Mouse (Mus musculus): ENCODE measurements around the gene Stub1. TPM values are rescaled to one million over a fixed set of nuclear protein-coding genes. Genes with fewer than 3 reads are reported as not detected.

Gene Stub1
- total and polyA plus RNA-seq, 2 experiments from 2014 or later = 248 to 374 TPM

DNA sequence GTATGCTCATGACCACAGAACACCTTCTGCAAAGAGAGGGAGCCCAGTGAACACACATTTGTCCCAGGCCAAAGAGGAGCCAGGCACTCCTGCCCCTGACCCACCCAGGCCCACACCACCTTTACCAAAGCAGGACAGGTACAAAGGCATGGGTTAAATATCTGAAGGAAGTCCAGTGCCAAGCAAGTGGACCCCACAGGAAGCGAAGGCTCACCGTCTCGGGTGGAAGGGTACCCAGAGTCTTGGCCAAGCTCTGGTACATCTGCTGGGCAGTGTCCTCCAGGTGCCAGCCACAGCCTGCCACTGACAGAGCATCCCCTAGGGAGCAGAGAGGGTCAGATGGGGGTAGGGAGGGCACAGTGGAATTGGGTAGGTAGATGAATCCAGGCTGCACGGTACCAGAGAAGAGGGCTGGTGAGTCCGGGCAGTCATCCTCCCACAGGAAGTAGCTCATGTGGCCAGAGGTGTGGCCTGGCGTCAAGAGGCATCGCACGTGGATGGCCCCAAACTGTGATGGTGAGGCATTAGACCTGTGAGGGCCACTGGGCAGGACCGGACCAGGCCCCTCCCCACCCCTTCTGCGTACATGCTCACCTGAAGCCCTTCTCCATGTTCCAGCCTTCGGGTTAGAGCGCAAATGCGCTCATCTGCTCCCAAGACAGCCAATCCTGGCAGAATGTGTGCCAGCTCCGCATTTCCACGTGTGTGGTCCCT lies 49.2 kb downstream of the Stub1 start:
- H3K9ac ChIP-seq (replicated peaks; ENCODE audit: low read length, poor library complexity, severe bottlenecking) = peak overlapping the region; percentile 69; the same call in 1 of the 2 replicates
- ATAC-seq (ENCODE audit: low FRiP score) (no peak), DNase-seq (ENCODE audit: low spot score) (no peak)
- no peaks in the 10 kb centered on the region for H3K27me3 ChIP-seq (ENCODE audit: insufficient read depth, low read length)
- peak overlapping the region; percentile 73 for H3K4me3 ChIP-seq (ENCODE audit: low read depth, low read length)
- 80% methylated on average over 15 of the region's 15 CpGs for WGBS
- H3K9me3 ChIP-seq (ENCODE audit: low read length) = no peaks in the 10 kb centered on the region
- H3K4me2 ChIP-seq (ENCODE audit: low read depth, low read length, poor library complexity, severe bottlenecking) = peak overlapping the region; percentile 86
- 0 out of 2 replicates have a peak overlapping the region, but pooled peaks have one; percentile 62 for H3K27ac ChIP-seq (ENCODE audit: low read depth, low read length)
- no peak for TF ChIP-seq CTCF (IDR thresholded peaks at IDR 0.05)
- peaks cover 45% of the 10 kb centered on the region for H3K36me3 ChIP-seq (ENCODE audit: insufficient read depth, low read length)
- peaks cover 11% of the 10 kb centered on the region for H3K4me1 ChIP-seq (ENCODE audit: insufficient read depth, low read length)

DNA sequence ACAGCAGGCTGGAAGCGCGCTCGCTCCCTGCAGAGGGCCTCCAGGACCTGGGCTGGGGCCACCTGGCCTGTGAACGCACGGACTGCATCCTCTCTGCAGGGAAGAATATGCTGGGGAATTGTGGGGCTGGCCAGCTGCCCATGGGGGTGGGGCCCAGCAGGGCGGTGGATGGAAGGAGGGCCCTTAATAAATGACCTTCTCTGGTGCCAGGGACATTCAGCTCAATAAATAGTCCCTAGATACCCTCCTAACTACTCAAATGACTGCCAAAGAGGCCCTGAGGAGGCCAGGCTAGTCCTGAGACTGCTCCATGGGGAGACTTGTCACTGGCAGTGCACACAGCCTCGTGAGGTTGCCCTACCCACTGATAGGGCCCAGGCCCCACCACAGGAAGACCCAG lies 50.1 kb downstream of the Stub1 start:
- TF ChIP-seq CTCF (IDR thresholded peaks at IDR 0.05) = no peak
- ATAC-seq (ENCODE audit: low FRiP score) = no peak
- no peak for DNase-seq (ENCODE audit: low spot score)
- peaks cover 49% of the 10 kb centered on the region for H3K36me3 ChIP-seq (ENCODE audit: insufficient read depth, low read length)
- H3K4me3 ChIP-seq (ENCODE audit: low read depth, low read length) = no peak overlapping the region
- 76% methylated on average over 7 of the region's 7 CpGs for WGBS
- peaks cover 11% of the 10 kb centered on the region for H3K4me1 ChIP-seq (ENCODE audit: insufficient read depth, low read length)
- H3K27me3 ChIP-seq (ENCODE audit: insufficient read depth, low read length) = no peaks in the 10 kb centered on the region
- no peak overlapping the region for H3K9ac ChIP-seq (replicated peaks; ENCODE audit: low read length, poor library complexity, severe bottlenecking)
- H3K4me2 ChIP-seq (ENCODE audit: low read depth, low read length, poor library complexity, severe bottlenecking) = no peak overlapping the region
- H3K27ac ChIP-seq (ENCODE audit: low read depth, low read length) = no peak overlapping the region
- no peaks in the 10 kb centered on the region for H3K9me3 ChIP-seq (ENCODE audit: low read length)

GRCm38 (mm10) chr17:25781339-25781738 lies 51.9 kb downstream of the Stub1 start:
- TF ChIP-seq CTCF (IDR thresholded peaks at IDR 0.05) = no peak
- H3K4me3 ChIP-seq (ENCODE audit: low read depth, low read length) = no peak overlapping the region
- no peak overlapping the region for H3K4me2 ChIP-seq (ENCODE audit: low read depth, low read length, poor library complexity, severe bottlenecking)
- no peak overlapping the region for H3K9ac ChIP-seq (replicated peaks; ENCODE audit: low read length, poor library complexity, severe bottlenecking)
- peaks cover 44% of the 10 kb centered on the region for H3K36me3 ChIP-seq (ENCODE audit: insufficient read depth, low read length)
- DNase-seq (ENCODE audit: low spot score) = no peak
- ATAC-seq (ENCODE audit: low FRiP score) = no peak
- peaks cover 11% of the 10 kb centered on the region for H3K4me1 ChIP-seq (ENCODE audit: insufficient read depth, low read length)
- H3K27ac ChIP-seq (ENCODE audit: low read depth, low read length) = no peak overlapping the region
- 85% methylated on average over 6 of the region's 6 CpGs for WGBS
- H3K9me3 ChIP-seq (ENCODE audit: low read length) = no peaks in the 10 kb centered on the region
- no peaks in the 10 kb centered on the region for H3K27me3 ChIP-seq (ENCODE audit: insufficient read depth, low read length)

Small RNA genes lying within 50 kb of the gene (microRNA-seq; reads per million reads assigned to microRNA genes)
- gene Mir3082 (ENCODE audit: borderline number of aligned reads) = 1.0 reads per million
- gene Mir6966 (ENCODE audit: borderline number of aligned reads) = not detected

Other genes starting within 250 kb of the Stub1 start
- gene Gng13, start 116.2 kb downstream of the Stub1 start, total RNA-seq (2014; rRNA removed) = 34.4 and 42.2 TPM in 2 replicates
- gene Gng13, start 116.2 kb downstream of the Stub1 start, polyA plus RNA-seq (2015; fragmentation: Nextera tagmentation; extraction: Ambion mirVana) = 21.0 and 25.8 TPM in 2 replicates
- gene Chtf18, start 106.0 kb downstream of the Stub1 start, total RNA-seq (2014; rRNA removed) = 3.4 and 5.8 TPM in 2 replicates
- 2.2 and 2.5 TPM in 2 replicates for gene Chtf18, start 106.0 kb downstream of the Stub1 start, polyA plus RNA-seq (2015; fragmentation: Nextera tagmentation; extraction: Ambion mirVana)
- 8.0 and 10.5 TPM in 2 replicates for gene Rpusd1, start 105.7 kb downstream of the Stub1 start, total RNA-seq (2014; rRNA removed)
- gene Rpusd1, start 105.7 kb downstream of the Stub1 start, polyA plus RNA-seq (2015; fragmentation: Nextera tagmentation; extraction: Ambion mirVana) = 26.7 and 33.3 TPM in 2 replicates
- gene Mslnl, start 97.4 kb downstream of the Stub1 start, total RNA-seq (2014; rRNA removed) = not detected in 2 replicates
- gene Mslnl, start 97.4 kb downstream of the Stub1 start, polyA plus RNA-seq (2015; fragmentation: Nextera tagmentation; extraction: Ambion mirVana) = not detected in 2 replicates
- 0.52 and 1.6 TPM in 2 replicates for gene Msln, start 79.0 kb downstream of the Stub1 start, total RNA-seq (2014; rRNA removed)
- gene Msln, start 79.0 kb downstream of the Stub1 start, polyA plus RNA-seq (2015; fragmentation: Nextera tagmentation; extraction: Ambion mirVana) = 2.2 and 3.6 TPM in 2 replicates
- 25.2 and 27.3 TPM in 2 replicates for gene Narfl, start 59.6 kb downstream of the Stub1 start, total RNA-seq (2014; rRNA removed)
- 25.1 and 27.2 TPM in 2 replicates for gene Narfl, start 59.6 kb downstream of the Stub1 start, polyA plus RNA-seq (2015; fragmentation: Nextera tagmentation; extraction: Ambion mirVana)
- gene Haghl, start 47.7 kb downstream of the Stub1 start, total RNA-seq (2014; rRNA removed) = 149 and 156 TPM in 2 replicates
- 206 and 228 TPM in 2 replicates for gene Haghl, start 47.7 kb downstream of the Stub1 start, polyA plus RNA-seq (2015; fragmentation: Nextera tagmentation; extraction: Ambion mirVana)
- 0.44 TPM in 1 of 2 replicates, not detected in the other for gene Ccdc78, start 46.8 kb downstream of the Stub1 start, total RNA-seq (2014; rRNA removed)
- gene Ccdc78, start 46.8 kb downstream of the Stub1 start, polyA plus RNA-seq (2015; fragmentation: Nextera tagmentation; extraction: Ambion mirVana) = 0.39 and 0.65 TPM in 2 replicates
- gene Fam173a, start 40.5 kb downstream of the Stub1 start, total RNA-seq (2014; rRNA removed) = 65.8 and 74.2 TPM in 2 replicates
- 106 and 116 TPM in 2 replicates for gene Fam173a, start 40.5 kb downstream of the Stub1 start, polyA plus RNA-seq (2015; fragmentation: Nextera tagmentation; extraction: Ambion mirVana)
- not detected in 2 replicates for gene AC134908.4, start 37.7 kb downstream of the Stub1 start, total RNA-seq (2014; rRNA removed)
- 0.89 TPM in 1 of 2 replicates, not detected in the other for gene AC134908.4, start 37.7 kb downstream of the Stub1 start, polyA plus RNA-seq (2015; fragmentation: Nextera tagmentation; extraction: Ambion mirVana)
- 155 and 236 TPM in 2 replicates for gene Metrn, start 36.3 kb downstream of the Stub1 start, total RNA-seq (2014; rRNA removed)
- gene Metrn, start 36.3 kb downstream of the Stub1 start, polyA plus RNA-seq (2015; fragmentation: Nextera tagmentation; extraction: Ambion mirVana) = 50.0 and 54.3 TPM in 2 replicates
- 140 and 154 TPM in 2 replicates for gene Fbxl16, start 24.3 kb downstream of the Stub1 start, total RNA-seq (2014; rRNA removed)
- gene Fbxl16, start 24.3 kb downstream of the Stub1 start, polyA plus RNA-seq (2015; fragmentation: Nextera tagmentation; extraction: Ambion mirVana) = 43.1 and 51.7 TPM in 2 replicates
- 33.4 and 37.6 TPM in 2 replicates for gene Wdr24, start 9.8 kb downstream of the Stub1 start, total RNA-seq (2014; rRNA removed)
- 24.7 and 27.3 TPM in 2 replicates for gene Wdr24, start 9.8 kb downstream of the Stub1 start, polyA plus RNA-seq (2015; fragmentation: Nextera tagmentation; extraction: Ambion mirVana)
- 39.1 and 46.2 TPM in 2 replicates for gene Jmjd8, start 4.5 kb downstream of the Stub1 start, total RNA-seq (2014; rRNA removed)
- gene Jmjd8, start 4.5 kb downstream of the Stub1 start, polyA plus RNA-seq (2015; fragmentation: Nextera tagmentation; extraction: Ambion mirVana) = 43.8 and 45.9 TPM in 2 replicates
- gene Rhbdl1, start 3.9 kb upstream of the Stub1 start, total RNA-seq (2014; rRNA removed) = 95.2 and 168 TPM in 2 replicates
- 97.0 and 110 TPM in 2 replicates for gene Rhbdl1, start 3.9 kb upstream of the Stub1 start, polyA plus RNA-seq (2015; fragmentation: Nextera tagmentation; extraction: Ambion mirVana)
- 25.8 and 34.3 TPM in 2 replicates for gene Gm20683, start 8.4 kb upstream of the Stub1 start, total RNA-seq (2014; rRNA removed)
- gene Gm20683, start 8.4 kb upstream of the Stub1 start, polyA plus RNA-seq (2015; fragmentation: Nextera tagmentation; extraction: Ambion mirVana) = 11.9 and 14.2 TPM in 2 replicates
- 49.2 and 70.1 TPM in 2 replicates for gene Rhot2, start 11.4 kb upstream of the Stub1 start, total RNA-seq (2014; rRNA removed)
- 15.4 and 16.2 TPM in 2 replicates for gene Rhot2, start 11.4 kb upstream of the Stub1 start, polyA plus RNA-seq (2015; fragmentation: Nextera tagmentation; extraction: Ambion mirVana)
- 36.2 and 44.3 TPM in 2 replicates for gene Wdr90, start 28.1 kb upstream of the Stub1 start, total RNA-seq (2014; rRNA removed)
- gene Wdr90, start 28.1 kb upstream of the Stub1 start, polyA plus RNA-seq (2015; fragmentation: Nextera tagmentation; extraction: Ambion mirVana) = 14.2 and 15.0 TPM in 2 replicates
- 14.6 and 29.9 TPM in 2 replicates for gene Mcrip2, start 35.4 kb upstream of the Stub1 start, total RNA-seq (2014; rRNA removed)
- gene Mcrip2, start 35.4 kb upstream of the Stub1 start, polyA plus RNA-seq (2015; fragmentation: Nextera tagmentation; extraction: Ambion mirVana) = 39.5 and 45.5 TPM in 2 replicates
- gene Mettl26, start 41.7 kb upstream of the Stub1 start, total RNA-seq (2014; rRNA removed) = 53.8 and 64.8 TPM in 2 replicates
- 67.3 and 74.0 TPM in 2 replicates for gene Mettl26, start 41.7 kb upstream of the Stub1 start, polyA plus RNA-seq (2015; fragmentation: Nextera tagmentation; extraction: Ambion mirVana)
- 0.77 and 1.7 TPM in 2 replicates for gene Wfikkn1, start 47.5 kb upstream of the Stub1 start, total RNA-seq (2014; rRNA removed)
- 0.42 and 0.56 TPM in 2 replicates for gene Wfikkn1, start 47.5 kb upstream of the Stub1 start, polyA plus RNA-seq (2015; fragmentation: Nextera tagmentation; extraction: Ambion mirVana)
- gene Rab40c, start 86.3 kb upstream of the Stub1 start, total RNA-seq (2014; rRNA removed) = 42.1 and 43.0 TPM in 2 replicates
- gene Rab40c, start 86.3 kb upstream of the Stub1 start, polyA plus RNA-seq (2015; fragmentation: Nextera tagmentation; extraction: Ambion mirVana) = 36.2 and 38.9 TPM in 2 replicates
- gene Pigq, start 111.5 kb upstream of the Stub1 start, total RNA-seq (2014; rRNA removed) = 73.6 and 111 TPM in 2 replicates
- gene Pigq, start 111.5 kb upstream of the Stub1 start, polyA plus RNA-seq (2015; fragmentation: Nextera tagmentation; extraction: Ambion mirVana) = 75.4 and 79.7 TPM in 2 replicates
- gene Nhlrc4, start 111.6 kb upstream of the Stub1 start, total RNA-seq (2014; rRNA removed) = 0.47 and 0.60 TPM in 2 replicates
- gene Nhlrc4, start 111.6 kb upstream of the Stub1 start, polyA plus RNA-seq (2015; fragmentation: Nextera tagmentation; extraction: Ambion mirVana) = 0.35 and 0.91 TPM in 2 replicates
- gene A930017K11Rik, start 119.2 kb upstream of the Stub1 start, total RNA-seq (2014; rRNA removed) = 2.9 and 4.1 TPM in 2 replicates
- gene A930017K11Rik, start 119.2 kb upstream of the Stub1 start, polyA plus RNA-seq (2015; fragmentation: Nextera tagmentation; extraction: Ambion mirVana) = 3.2 and 3.7 TPM in 2 replicates
- 29.7 and 36.8 TPM in 2 replicates for gene Capn15, start 152.4 kb upstream of the Stub1 start, total RNA-seq (2014; rRNA removed)
- gene Capn15, start 152.4 kb upstream of the Stub1 start, polyA plus RNA-seq (2015; fragmentation: Nextera tagmentation; extraction: Ambion mirVana) = 14.7 and 20.1 TPM in 2 replicates
- 34.7 and 35.7 TPM in 2 replicates for gene Rab11fip3, start 236.2 kb upstream of the Stub1 start, total RNA-seq (2014; rRNA removed)
- 14.8 and 18.3 TPM in 2 replicates for gene Rab11fip3, start 236.2 kb upstream of the Stub1 start, polyA plus RNA-seq (2015; fragmentation: Nextera tagmentation; extraction: Ambion mirVana)